Mouse (Mus musculus) neural tube, embryonic 14.5 days (tissue): Measurements from ENCODE around the gene Vps26c. TPM values are rescaled to one million over a fixed set of nuclear protein-coding genes. Genes with fewer than 3 reads are reported as not detected.
A peak's percentile ranks its signal among the peaks of the same experiment; 100 is the strongest.

Experiments used
- ATAC-seq: fragments of 200-750 bp; cut with Nextera tagmentation; 2 replicates; pipeline ENCODE4 v1.8.0; 2017; ENCODE audit warnings: low read depth, mild to moderate bottlenecking, moderate TSS enrichment, moderate library complexity
- H3K27ac ChIP-seq: fragments of 300-500 bp; sonication (generic); 2 replicates; pipeline ENCODE4 v1.5.1; 2014; ENCODE audit warnings: low read depth, mild to moderate bottlenecking, control low read depth, low read length, moderate library complexity, mixed read lengths
- H3K27me3 ChIP-seq: fragments of 300-500 bp; sonication (generic); 2 replicates; pipeline ENCODE4 v1.6.1; 2014; ENCODE audit warnings: low read length; ENCODE audit not compliant: control insufficient read depth, insufficient read depth
- H3K36me3 ChIP-seq: fragments of 300-500 bp; sonication (generic); 2 replicates; pipeline ENCODE4 v1.6.1; 2014; ENCODE audit warnings: low read length, mixed read lengths; ENCODE audit not compliant: control insufficient read depth, insufficient read depth
- H3K4me1 ChIP-seq: fragments of 300-500 bp; sonication (generic); 2 replicates; pipeline ENCODE4 v1.6.1; 2014; ENCODE audit warnings: low read length; ENCODE audit not compliant: control insufficient read depth, insufficient read depth
- H3K4me2 ChIP-seq: fragments of 300-500 bp; sonication (generic); 2 replicates; pipeline ENCODE4 v1.6.1; 2014; ENCODE audit warnings: mild to moderate bottlenecking, low read depth, low read length, control low read depth
- H3K4me3 ChIP-seq: fragments of 300-500 bp; sonication (generic); 2 replicates; pipeline ENCODE4 v1.5.1; 2014; ENCODE audit warnings: low read depth, low read length, control low read depth, mixed read lengths
- H3K9ac ChIP-seq: fragments of 300-500 bp; sonication (generic); replicated peaks from 2 replicates; pipeline ENCODE4 v1.6.1; 2014; ENCODE audit warnings: low read depth, mild to moderate bottlenecking, control low read depth, low read length, mixed read lengths
- H3K9me3 ChIP-seq: fragments of 300-500 bp; sonication (generic); 2 replicates; pipeline ENCODE4 v1.6.1; 2016; ENCODE audit warnings: low read length; ENCODE audit not compliant: control insufficient read depth
- WGBS: fragments of 180-500 bp; shearing (Covaris S2); extraction: QIAGEN DNeasy Blood & Tissue Kit; methylation state at CpG from one replicate; pipeline ENCODE4 v1.1.7; 2014; 5-methylcytosine and 5-hydroxymethylcytosine counted together
- polyA plus RNA-seq: library from polyadenylated mRNA; unstranded; fragments of >200 nt; fragmentation: Nextera tagmentation; extraction: Ambion mirVana; gene quantifications from 2 replicates; pipeline ENCODE4 v1.2.1, GENCODE M21; 2014

Gene Vps26c
- polyA plus RNA-seq = 95.4 and 101 TPM in 2 replicates

DNA sequence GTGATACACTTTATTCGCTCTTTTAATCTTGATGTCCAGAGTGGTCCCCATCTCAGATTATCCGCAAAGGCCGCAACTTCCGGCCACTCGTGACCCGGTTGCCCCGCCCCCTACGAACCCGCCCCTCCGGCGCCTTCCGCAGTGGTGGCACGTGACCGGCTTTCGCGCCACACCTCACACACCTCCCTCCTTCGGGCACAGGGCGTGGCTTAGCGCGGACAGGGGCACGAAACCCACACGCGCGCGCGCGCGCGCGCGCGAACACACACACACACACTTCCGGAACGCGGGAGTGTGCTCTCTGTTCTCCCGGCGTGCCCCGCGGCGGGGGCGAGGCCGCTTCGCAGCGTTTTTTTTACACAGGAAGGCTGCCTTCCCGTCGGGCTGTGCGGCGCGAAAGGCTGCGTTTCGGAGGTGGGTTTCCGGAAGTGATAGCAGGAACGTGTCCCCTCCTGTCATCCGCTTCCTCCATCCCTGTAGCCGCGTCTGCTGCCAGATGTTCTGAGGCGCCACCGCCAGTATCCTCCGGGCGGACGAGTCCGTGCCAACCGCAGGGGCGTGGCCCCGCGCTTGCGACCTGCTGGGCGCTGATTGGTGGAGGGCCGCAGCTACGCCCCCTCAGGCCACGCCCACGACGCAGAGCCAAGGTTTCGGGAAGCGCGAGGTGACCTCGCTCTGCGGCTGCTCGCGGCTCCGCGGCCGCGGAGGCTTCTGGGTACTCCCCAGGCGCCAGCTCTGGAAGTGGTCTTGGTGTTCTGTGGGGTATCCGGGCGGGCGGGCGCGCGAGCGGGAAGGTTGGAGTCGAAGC, at the start of gene Vps26c:
Gene Vps26c, minus strand, starts transcription at position 487 of the 808 bp plus-strand sequence.
- Histone ChIP-seq H3K9me3 (no peaks in the 10 kb centered on the region), H3K4me2 (peak within 1 kb of the TSS; percentile 76), H3K27ac (peak within 1 kb of the TSS; percentile 94), H3K27me3 (no peaks in the 10 kb centered on the region), H3K4me3 (peak within 1 kb of the TSS; percentile 84), H3K9ac (peak within 1 kb of the TSS; percentile 79), H3K4me1 (peaks cover 21% of the 10 kb centered on the region), H3K36me3 (no peaks in the 10 kb centered on the region)
- ATAC-seq = peak; percentile 92
- WGBS = under 1% methylated on average over 91 of the region's 93 CpGs

GRCm38 (mm10) chr16:94575757-94576156, 49.1 kb upstream of the Vps26c start:
- peaks cover 33% of the 10 kb centered on the region for H3K4me1 ChIP-seq
- no peaks in the 10 kb centered on the region for H3K9me3 ChIP-seq
- no peak overlapping the region for H3K4me2 ChIP-seq
- no peak overlapping the region for H3K9ac ChIP-seq
- no peaks in the 10 kb centered on the region for H3K27me3 ChIP-seq
- no peak overlapping the region for H3K4me3 ChIP-seq
- H3K36me3 ChIP-seq = no peaks in the 10 kb centered on the region
- WGBS = 84% methylated on average over 5 of the region's 5 CpGs
- H3K27ac ChIP-seq = no peak overlapping the region
- ATAC-seq = no peak

DNA sequence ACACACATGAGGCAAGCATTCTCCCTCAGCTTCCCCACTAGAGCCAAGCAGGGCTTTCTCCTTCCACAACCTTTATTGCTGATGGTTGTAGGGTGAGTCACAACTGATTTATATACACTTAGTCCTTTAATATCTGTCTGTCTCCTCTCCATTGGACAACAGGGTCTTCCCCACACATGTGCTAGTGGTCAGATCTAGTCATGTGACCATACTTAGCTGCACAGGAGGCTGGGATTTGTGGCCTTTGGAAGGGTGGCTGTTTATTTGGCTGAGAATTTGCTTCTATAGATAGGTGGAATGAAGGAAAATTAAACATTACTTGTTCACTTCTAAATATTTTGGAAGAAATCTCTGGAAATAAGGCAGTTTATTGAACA, 48.1 kb upstream of the Vps26c start:
- no peaks in the 10 kb centered on the region for H3K27me3 ChIP-seq
- no peak overlapping the region for H3K4me3 ChIP-seq
- no peaks in the 10 kb centered on the region for H3K36me3 ChIP-seq
- H3K4me1 ChIP-seq = peaks cover 31% of the 10 kb centered on the region
- no peak for ATAC-seq
- H3K4me2 ChIP-seq = no peak overlapping the region
- H3K9me3 ChIP-seq = no peaks in the 10 kb centered on the region
- H3K27ac ChIP-seq = no peak overlapping the region
- no peak overlapping the region for H3K9ac ChIP-seq

DNA sequence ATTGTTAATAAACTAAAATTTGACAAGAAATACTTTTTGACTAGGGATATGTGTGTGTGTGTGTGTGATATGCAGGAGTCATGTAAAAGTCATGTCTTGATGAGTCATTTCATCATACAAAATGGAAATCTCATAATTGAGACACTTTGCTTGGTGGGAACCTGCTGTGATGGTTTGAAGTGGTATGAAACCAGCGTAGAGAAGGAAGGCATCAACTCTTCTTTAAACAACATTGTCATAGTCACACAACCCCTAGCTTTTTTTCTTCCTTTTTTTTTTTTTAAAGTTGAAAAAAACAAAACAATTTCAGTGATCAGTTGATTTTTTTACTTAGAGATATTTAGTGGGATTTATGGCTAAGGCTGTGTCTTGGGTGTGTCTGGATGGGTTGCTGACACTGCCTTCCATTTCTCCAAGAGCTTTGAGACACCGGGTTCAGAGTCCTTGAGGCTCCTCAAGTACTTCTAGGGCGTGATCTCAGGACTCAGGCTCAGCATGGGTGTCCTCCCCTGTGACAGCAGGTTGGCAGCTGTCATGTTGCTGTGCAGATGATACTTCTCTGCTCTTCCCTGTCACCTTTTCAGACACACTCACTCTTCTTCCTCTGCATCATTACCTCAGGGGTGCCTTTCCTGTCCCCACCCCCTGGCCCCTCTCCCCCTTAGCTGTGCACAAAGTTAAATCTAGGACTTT, 47.5 kb upstream of the Vps26c start:
- Histone ChIP-seq H3K4me2 (no peak overlapping the region), H3K27ac (no peak overlapping the region), H3K36me3 (no peaks in the 10 kb centered on the region), H3K4me3 (no peak overlapping the region), H3K27me3 (no peaks in the 10 kb centered on the region), H3K9ac (no peak overlapping the region), H3K4me1 (peaks cover 31% of the 10 kb centered on the region), H3K9me3 (no peaks in the 10 kb centered on the region)
- ATAC-seq = no peak
- WGBS = 88% methylated on average over 3 of the region's 3 CpGs

GRCm38 (mm10) chr16:94572422-94572821, 45.8 kb upstream of the Vps26c start:
- Histone ChIP-seq H3K4me1 (peaks cover 31% of the 10 kb centered on the region), H3K27me3 (no peaks in the 10 kb centered on the region), H3K27ac (no peak overlapping the region), H3K36me3 (no peaks in the 10 kb centered on the region), H3K9me3 (no peaks in the 10 kb centered on the region), H3K4me3 (no peak overlapping the region; the same call in 1 of the 2 replicates), H3K9ac (no peak overlapping the region), H3K4me2 (peak overlapping the region; percentile 28; the same call in 1 of the 2 replicates)
- ATAC-seq = no peak
- 52% methylated on average over 2 of the region's 2 CpGs for WGBS

DNA sequence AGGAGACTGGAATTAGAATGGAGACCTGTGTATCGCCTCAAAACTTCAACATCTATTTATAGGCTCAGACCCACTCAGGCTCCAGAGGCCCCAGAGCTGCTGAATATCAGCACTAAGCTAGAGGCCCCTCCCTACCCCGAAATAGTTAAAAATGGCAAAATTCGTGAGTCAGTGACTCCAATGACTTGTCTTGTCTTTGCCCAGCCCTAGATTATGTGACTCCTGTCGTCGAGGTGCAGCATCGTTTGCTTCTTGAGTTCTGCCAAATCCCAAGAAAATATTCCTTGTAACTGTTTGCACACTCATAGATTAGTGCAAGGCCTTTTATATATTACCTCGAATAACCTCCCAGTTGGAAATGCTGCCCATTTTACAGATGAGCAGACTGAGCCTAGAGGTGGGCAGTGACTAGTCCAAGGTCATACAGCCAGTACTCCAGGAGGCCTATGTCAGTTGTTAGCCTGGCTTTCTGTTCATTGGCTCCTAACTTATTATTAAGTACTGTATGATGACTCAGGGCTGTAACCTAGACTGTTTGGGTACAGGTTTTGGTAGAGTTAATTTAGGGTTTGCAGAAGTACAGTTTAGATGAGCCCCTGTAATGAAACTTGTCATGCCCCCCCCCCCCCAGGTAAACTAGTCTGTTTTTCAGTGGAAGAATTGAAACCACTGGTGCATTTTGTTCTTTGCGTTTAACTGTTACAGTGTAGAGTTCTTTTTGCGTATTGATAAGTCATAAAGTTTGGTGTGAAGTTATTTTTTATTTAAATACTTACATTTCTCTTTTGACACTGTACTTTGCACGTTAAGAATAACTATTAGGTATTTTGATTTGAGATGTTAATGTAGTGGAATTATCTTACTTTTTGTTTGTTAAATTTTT, 44.7 kb upstream of the Vps26c start:
- peaks cover 31% of the 10 kb centered on the region for H3K4me1 ChIP-seq
- peak overlapping the region; percentile 100 for H3K27ac ChIP-seq
- H3K9me3 ChIP-seq = no peaks in the 10 kb centered on the region
- peak overlapping the region; percentile 98 for H3K9ac ChIP-seq
- H3K36me3 ChIP-seq = no peaks in the 10 kb centered on the region
- peak overlapping the region; percentile 80 for H3K4me2 ChIP-seq
- H3K27me3 ChIP-seq = no peaks in the 10 kb centered on the region
- H3K4me3 ChIP-seq = peak overlapping the region; percentile 99
- WGBS = 31% methylated on average over 10 of the region's 10 CpGs
- no peak for ATAC-seq

DNA sequence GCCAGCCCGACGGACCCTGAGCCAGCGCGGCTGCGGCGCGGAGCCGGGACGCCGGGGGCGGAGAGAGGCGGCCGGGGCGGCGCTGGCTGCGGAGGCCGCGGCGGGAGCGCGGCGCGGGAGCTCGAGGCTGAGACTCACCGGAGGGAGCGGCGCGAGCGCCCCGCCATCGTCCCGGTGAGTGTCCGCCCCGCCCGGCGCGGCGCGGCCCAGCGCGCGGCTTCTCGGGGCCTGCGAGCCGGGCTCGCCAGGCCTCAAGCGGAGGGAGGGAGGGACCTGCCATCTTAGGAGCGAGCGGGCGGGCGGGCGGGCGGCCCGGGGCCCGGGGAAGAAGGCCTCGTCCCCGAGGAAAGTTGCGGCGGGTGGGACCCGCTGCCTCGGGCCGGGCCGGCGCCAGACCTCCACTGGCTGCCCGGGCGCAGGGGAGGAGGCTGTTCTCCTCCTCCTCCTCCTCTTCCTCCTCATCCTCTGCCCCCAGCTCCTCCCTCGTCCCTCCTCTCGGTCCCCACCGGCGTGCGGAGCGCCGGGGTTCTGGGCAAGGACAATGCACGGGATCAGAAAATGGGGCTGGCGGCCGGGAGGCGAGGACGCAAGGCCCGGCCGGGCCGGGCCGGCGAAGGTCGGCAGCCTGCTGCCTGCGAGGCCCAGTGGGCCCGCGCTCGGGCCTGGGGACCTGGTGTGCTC, 43.9 kb upstream of the Vps26c start:
- H3K4me1 ChIP-seq = peaks cover 27% of the 10 kb centered on the region
- H3K36me3 ChIP-seq = no peaks in the 10 kb centered on the region
- no peaks in the 10 kb centered on the region for H3K9me3 ChIP-seq
- ATAC-seq = peak; percentile 6
- H3K27me3 ChIP-seq = no peaks in the 10 kb centered on the region
- H3K4me3 ChIP-seq = peak overlapping the region; percentile 99
- 0% methylated on average over 29 of the region's 88 CpGs for WGBS
- peak overlapping the region; percentile 100 for H3K27ac ChIP-seq
- H3K4me2 ChIP-seq = peak overlapping the region; percentile 80
- peak overlapping the region; percentile 98 for H3K9ac ChIP-seq
